Mouse (Mus musculus): Measurements from ENCODE around the gene Mcm6.

DNA sequence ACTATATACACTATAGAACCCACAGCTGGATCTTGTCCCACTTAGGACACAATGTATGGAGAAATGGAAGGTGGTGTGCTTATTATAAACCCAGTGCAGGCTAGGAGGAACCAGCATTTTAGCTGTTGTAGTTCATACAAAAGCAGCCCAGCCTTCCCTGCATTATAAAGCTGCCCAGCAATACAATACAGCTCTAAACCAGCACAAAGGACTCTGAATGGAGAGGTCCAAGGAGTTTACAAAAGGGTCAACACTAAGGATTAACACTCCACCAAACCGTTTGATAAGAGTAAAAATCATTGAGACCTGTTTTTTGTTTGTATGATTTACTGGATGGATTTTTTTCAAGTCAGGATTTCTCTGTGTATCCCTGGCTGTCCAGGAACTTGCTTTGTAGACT, 47.4 kb upstream of the Mcm6 start:
- TF ChIP-seq CTCF (IDR thresholded peaks at IDR 0.05; ENCODE audit: borderline replicate concordance, insufficient read depth, low read depth, low read length), result no peak
- TF ChIP-seq POLR2A (IDR thresholded peaks at IDR 0.05; ENCODE audit: borderline replicate concordance, insufficient read depth, low read length), result no peak
